Mouse (Mus musculus) kidney, embryonic 15.5 days (tissue): Measurements from ENCODE around the gene C030005K15Rik. TPM values are rescaled to one million over a fixed set of nuclear protein-coding genes. Genes with fewer than 3 reads are reported as not detected.
"Not testable (repeated sequence)": the region's sequence is repeated elsewhere in the genome, so short reads cannot be mapped to it uniquely, and the experiment has no call there.

ENCODE experiments used
- ATAC-seq: fragments of 200-750 bp; cut with Nextera tagmentation; replicated peaks from 2 replicates; pipeline ENCODE4 v1.8.0; 2017; ENCODE audit warnings: moderate TSS enrichment; ENCODE audit not compliant: low FRiP score
- H3K27ac ChIP-seq: fragments of 300-500 bp; sonication (generic); 2 replicates; pipeline ENCODE4 v1.5.1; 2015; ENCODE audit warnings: mild to moderate bottlenecking, inconsistent platforms
- H3K27me3 ChIP-seq: fragments of 300-500 bp; sonication (generic); 2 replicates; pipeline ENCODE4 v1.6.1; 2015; ENCODE audit warnings: inconsistent platforms
- H3K36me3 ChIP-seq: fragments of 300-500 bp; sonication (generic); 2 replicates; pipeline ENCODE4 v1.6.1; 2015; ENCODE audit warnings: inconsistent platforms
- H3K4me1 ChIP-seq: fragments of 300-500 bp; sonication (generic); 2 replicates; pipeline ENCODE4 v1.6.1; 2015; ENCODE audit warnings: inconsistent platforms
- H3K4me2 ChIP-seq: fragments of 300-500 bp; sonication (generic); 2 replicates; pipeline ENCODE4 v1.6.1; 2015; ENCODE audit warnings: moderate library complexity, mild to moderate bottlenecking, inconsistent platforms
- H3K4me3 ChIP-seq: fragments of 300-500 bp; sonication (generic); replicated peaks from 2 replicates; pipeline ENCODE4 v1.5.1; 2015; ENCODE audit warnings: mild to moderate bottlenecking, inconsistent platforms
- H3K9ac ChIP-seq: fragments of 300-500 bp; sonication (generic); 2 replicates; pipeline ENCODE4 v1.6.1; 2015; ENCODE audit warnings: mild to moderate bottlenecking, inconsistent platforms
- H3K9me3 ChIP-seq: fragments of 300-500 bp; sonication (generic); replicated peaks from 2 replicates; pipeline ENCODE4 v1.6.1; 2016; ENCODE audit warnings: inconsistent platforms
- WGBS: fragments of 180-500 bp; shearing (Covaris S2); methylation state at CpG from one replicate; pipeline ENCODE4 v1.1.7; 2015; ENCODE audit warnings: mixed read lengths; 5-methylcytosine and 5-hydroxymethylcytosine counted together
- polyA plus RNA-seq: library from polyadenylated mRNA; unstranded; fragments of >200 nt; fragmentation: Nextera tagmentation; extraction: Ambion mirVana; gene quantifications from 2 replicates; pipeline ENCODE4 v1.2.1, GENCODE M21; 2015

The C030005K15Rik gene
- polyA plus RNA-seq, result not detected in 2 replicates

GRCm38 (mm10) chr10:97726655-97727054 lies at the start of gene C030005K15Rik:
Gene C030005K15Rik (minus strand): TSS chr10:97726755.
- H3K36me3 ChIP-seq, H3K27me3 ChIP-seq, H3K27ac ChIP-seq, H3K9ac ChIP-seq, H3K4me2 ChIP-seq, ATAC-seq, H3K4me3 ChIP-seq, H3K4me1 ChIP-seq, H3K9me3 ChIP-seq: not testable (repeated sequence)

GRCm38 (mm10) chr10:97768171-97768749 lies 41.7 kb upstream of the C030005K15Rik start:
- ATAC-seq, result no peak
- Histone ChIP-seq H3K36me3 (no peaks in the 10 kb centered on the region), H3K9ac (no peak overlapping the region), H3K27me3 (no peaks in the 10 kb centered on the region), H3K4me3 (no peak overlapping the region), H3K4me2 (no peak overlapping the region), H3K27ac (no peak overlapping the region), H3K9me3 (no peaks in the 10 kb centered on the region), H3K4me1 (no peaks in the 10 kb centered on the region)
- 63% methylated on average over 5 of the region's 5 CpGs for WGBS

- H3K36me3 ChIP-seq, result no peaks in the 10 kb centered on the region
- no peak overlapping the region for H3K27ac ChIP-seq
- H3K4me2 ChIP-seq, result no peak overlapping the region
- H3K9me3 ChIP-seq, result no peaks in the 10 kb centered on the region
- no peaks in the 10 kb centered on the region for H3K27me3 ChIP-seq
- 78% methylated on average over 4 of the region's 4 CpGs for WGBS
- ATAC-seq, result no peak
- H3K4me1 ChIP-seq, result no peaks in the 10 kb centered on the region
- no peak overlapping the region for H3K9ac ChIP-seq
- no peak overlapping the region for H3K4me3 ChIP-seq
Measured at GRCm38 (mm10) chr10:97753821-97754220, 27.3 kb upstream of the C030005K15Rik start.

- Histone ChIP-seq H3K27me3 (no peaks in the 10 kb centered on the region), H3K4me2 (no peak overlapping the region), H3K27ac (no peak overlapping the region), H3K4me1 (no peaks in the 10 kb centered on the region), H3K9ac (no peak overlapping the region), H3K36me3 (no peaks in the 10 kb centered on the region), H3K4me3 (no peak overlapping the region), H3K9me3 (no peaks in the 10 kb centered on the region)
- 86% methylated on average over 3 of the region's 3 CpGs for WGBS
- no peak for ATAC-seq
Measured at GRCm38 (mm10) chr10:97747231-97747630, 20.7 kb upstream of the C030005K15Rik start.

GRCm38 (mm10) chr10:97725929-97726328 lies 626 bp downstream of the C030005K15Rik start:
- H3K4me1 ChIP-seq, result no peaks in the 10 kb centered on the region
- no peak overlapping the region for H3K4me2 ChIP-seq
- H3K9ac ChIP-seq, result no peak overlapping the region
- no peak overlapping the region for H3K4me3 ChIP-seq
- ATAC-seq, result no peak
- 31% methylated on average over 1 of the region's 1 CpGs for WGBS
- no peaks in the 10 kb centered on the region for H3K27me3 ChIP-seq
- H3K27ac ChIP-seq, result no peak overlapping the region
- H3K9me3 ChIP-seq, result no peaks in the 10 kb centered on the region
- no peaks in the 10 kb centered on the region for H3K36me3 ChIP-seq

GRCm38 (mm10) chr10:97722709-97723108 lies 3.8 kb downstream of the C030005K15Rik start:
- no peak for ATAC-seq
- no peaks in the 10 kb centered on the region for H3K27me3 ChIP-seq
- whole genome bisulfite sequencing, result 91% methylated on average over 9 of the region's 9 CpGs

GRCm38 (mm10) chr10:97720625-97721024 lies 5.9 kb downstream of the C030005K15Rik start:
- H3K4me3 ChIP-seq, result no peak overlapping the region
- H3K9ac ChIP-seq, result no peak overlapping the region
- no peak overlapping the region for H3K4me2 ChIP-seq
- H3K4me1 ChIP-seq, result no peaks in the 10 kb centered on the region
- no peak; the same call in 1 of the 2 replicates for ATAC-seq
- H3K27ac ChIP-seq, result no peak overlapping the region
- no peaks in the 10 kb centered on the region for H3K9me3 ChIP-seq
- no peaks in the 10 kb centered on the region for H3K27me3 ChIP-seq
- no peaks in the 10 kb centered on the region for H3K36me3 ChIP-seq
- 60% methylated on average over 1 of the region's 1 CpGs for WGBS

More at GRCm38 (mm10) chr10:97722709-97723108, 3.8 kb downstream of the C030005K15Rik start:
- H3K9me3 ChIP-seq, result no peaks in the 10 kb centered on the region
- no peaks in the 10 kb centered on the region for H3K4me1 ChIP-seq
- H3K9ac ChIP-seq, result no peak overlapping the region
- no peak overlapping the region for H3K27ac ChIP-seq
- no peaks in the 10 kb centered on the region for H3K36me3 ChIP-seq
- no peak overlapping the region for H3K4me2 ChIP-seq
- H3K4me3 ChIP-seq, result no peak overlapping the region

GRCm38 (mm10) chr10:97718021-97718420 lies 8.5 kb downstream of the C030005K15Rik start:
- no peak for ATAC-seq
- no peak overlapping the region for H3K9ac ChIP-seq
- H3K4me1 ChIP-seq, result no peaks in the 10 kb centered on the region
- no peaks in the 10 kb centered on the region for H3K9me3 ChIP-seq
- no peak overlapping the region for H3K4me3 ChIP-seq
- no peak overlapping the region for H3K4me2 ChIP-seq
- no peak overlapping the region for H3K27ac ChIP-seq
- 70% methylated on average over 2 of the region's 2 CpGs for WGBS
- no peaks in the 10 kb centered on the region for H3K27me3 ChIP-seq
- H3K36me3 ChIP-seq, result no peaks in the 10 kb centered on the region

- H3K27ac ChIP-seq, result no peak overlapping the region
Measured at GRCm38 (mm10) chr10:97717233-97717632, 9.3 kb downstream of the C030005K15Rik start.

GRCm38 (mm10) chr10:97715289-97715906 lies 11.2 kb downstream of the C030005K15Rik start:
- Histone ChIP-seq H3K4me2 (no peak overlapping the region), H3K27me3 (no peaks in the 10 kb centered on the region), H3K9me3 (no peaks in the 10 kb centered on the region), H3K4me1 (no peaks in the 10 kb centered on the region), H3K9ac (no peak overlapping the region), H3K27ac (no peak overlapping the region), H3K36me3 (no peaks in the 10 kb centered on the region), H3K4me3 (no peak overlapping the region)
- no peak for ATAC-seq
- 91% methylated on average over 3 of the region's 3 CpGs for WGBS

More at GRCm38 (mm10) chr10:97717233-97717632, 9.3 kb downstream of the C030005K15Rik start:
- H3K4me3 ChIP-seq, result no peak overlapping the region
- no peak for ATAC-seq
- no peaks in the 10 kb centered on the region for H3K36me3 ChIP-seq
- H3K4me2 ChIP-seq, result no peak overlapping the region
- 80% methylated on average over 1 of the region's 1 CpGs for WGBS
- no peaks in the 10 kb centered on the region for H3K27me3 ChIP-seq
- no peak overlapping the region for H3K9ac ChIP-seq
- H3K4me1 ChIP-seq, result no peaks in the 10 kb centered on the region
- no peaks in the 10 kb centered on the region for H3K9me3 ChIP-seq

GRCm38 (mm10) chr10:97714584-97714983 lies 12.0 kb downstream of the C030005K15Rik start:
- Histone ChIP-seq H3K4me1 (no peaks in the 10 kb centered on the region), H3K9ac (no peak overlapping the region), H3K4me3 (no peak overlapping the region), H3K4me2 (no peak overlapping the region), H3K36me3 (no peaks in the 10 kb centered on the region), H3K27ac (no peak overlapping the region), H3K27me3 (no peaks in the 10 kb centered on the region), H3K9me3 (no peaks in the 10 kb centered on the region)
- no peak for ATAC-seq
- 84% methylated on average over 4 of the region's 4 CpGs for WGBS

- no peak overlapping the region for H3K27ac ChIP-seq
- H3K4me1 ChIP-seq, result no peaks in the 10 kb centered on the region
- no peak overlapping the region for H3K9ac ChIP-seq
- H3K9me3 ChIP-seq, result no peaks in the 10 kb centered on the region
- 0 out of 2 replicates have a peak, but pooled peaks have one; percentile 56 for ATAC-seq
- H3K4me2 ChIP-seq, result no peak overlapping the region
- H3K36me3 ChIP-seq, result no peaks in the 10 kb centered on the region
- H3K27me3 ChIP-seq, result no peaks in the 10 kb centered on the region
- 3% methylated on average over 5 of the region's 5 CpGs for WGBS
- H3K4me3 ChIP-seq, result no peak overlapping the region
Measured at GRCm38 (mm10) chr10:97712687-97713086, 13.9 kb downstream of the C030005K15Rik start.
